Mouse (Mus musculus) forebrain, embryonic 14.5 days (tissue): ENCODE data around the gene Rgsl1. TPM values are rescaled to one million over a fixed set of nuclear protein-coding genes. Genes with fewer than 3 reads are reported as not detected.

Experiments used
- ATAC-seq: fragments of 200-750 bp; cut with Nextera tagmentation; 2 replicates; pipeline ENCODE4 v1.8.0; 2017; ENCODE audit warnings: mild to moderate bottlenecking, moderate library complexity
- DNase-seq: peaks from one replicate; pipeline ENCODE4 v3.0.0-alpha.2; 2015; ENCODE audit warnings: low spot score
- H3K27ac ChIP-seq: fragments of 300-500 bp; sonication (generic); 2 replicates; pipeline ENCODE4 v1.5.1; 2014; ENCODE audit warnings: low read depth, mild to moderate bottlenecking, control low read depth, low read length, moderate library complexity
- H3K27me3 ChIP-seq: fragments of 300-500 bp; sonication (generic); replicated peaks from 2 replicates; pipeline ENCODE4 v1.6.1; 2014; ENCODE audit warnings: low read length, control low read depth, mixed read lengths; ENCODE audit not compliant: control insufficient read depth, insufficient read depth
- H3K36me3 ChIP-seq: fragments of 300-500 bp; sonication (generic); 2 replicates; pipeline ENCODE4 v1.6.1; 2014; ENCODE audit warnings: low read length, control low read depth; ENCODE audit not compliant: control insufficient read depth, insufficient read depth
- H3K4me1 ChIP-seq: fragments of 300-500 bp; sonication (generic); 2 replicates; pipeline ENCODE4 v1.6.1; 2014; ENCODE audit warnings: antibody characterized with exemption, low read length, control low read depth; ENCODE audit not compliant: control insufficient read depth, insufficient read depth
- H3K4me2 ChIP-seq: fragments of 300-500 bp; sonication (generic); 2 replicates; pipeline ENCODE4 v1.6.1; 2014; ENCODE audit warnings: mild to moderate bottlenecking, control low read depth, low read length
- H3K4me3 ChIP-seq: fragments of 300-500 bp; sonication (generic); 2 replicates; pipeline ENCODE4 v1.5.1; 2014; ENCODE audit warnings: low read depth, low read length, control low read depth
- H3K9ac ChIP-seq: fragments of 300-500 bp; sonication (generic); 2 replicates; pipeline ENCODE4 v1.6.1; 2014; ENCODE audit warnings: mild to moderate bottlenecking, low read length, control low read depth, moderate library complexity
- H3K9me3 ChIP-seq: fragments of 300-500 bp; sonication (generic); replicated peaks from 2 replicates; pipeline ENCODE4 v1.6.1; 2016; ENCODE audit warnings: low read length, control low read depth, mixed read lengths; ENCODE audit not compliant: control insufficient read depth
- WGBS: fragments of 180-500 bp; shearing (Covaris S2); extraction: QIAGEN DNeasy Blood & Tissue Kit; methylation state at CpG from one replicate; pipeline ENCODE4 v1.1.7; 2014; 5-methylcytosine and 5-hydroxymethylcytosine counted together
- polyA plus RNA-seq: library from polyadenylated mRNA; unstranded; fragments of >200 nt; fragmentation: Nextera tagmentation; extraction: Ambion mirVana; gene quantifications from 2 replicates; pipeline ENCODE4 v1.2.1, GENCODE M21; 2014

Rgsl1 gene
- polyA plus RNA-seq, 1 experiment from 2014 or later, result 0.34 TPM

- ATAC-seq, result no peak
- H3K4me1 ChIP-seq, result no peaks in the 10 kb centered on the region
- 71% methylated on average over 2 of the region's 2 CpGs for WGBS
- no peaks in the 10 kb centered on the region for H3K9me3 ChIP-seq
- H3K9ac ChIP-seq, result no peak overlapping the region
- no peak overlapping the region for H3K4me3 ChIP-seq
- H3K4me2 ChIP-seq, result no peak overlapping the region
- H3K27ac ChIP-seq, result no peak overlapping the region
- no peak for DNase-seq
- H3K27me3 ChIP-seq, result no peaks in the 10 kb centered on the region
- H3K36me3 ChIP-seq, result no peaks in the 10 kb centered on the region
Observed at GRCm38 (mm10) chr1:153729806-153730205, 114.1 kb downstream of the Rgsl1 start.

Other genes with a start within 250 kb of the Rgsl1 start
- gene Rgs8, start 191.1 kb downstream of the Rgsl1 start, polyA plus RNA-seq, result 14.6 and 15.0 TPM in 2 replicates
- 20.0 and 22.9 TPM in 2 replicates for gene Rgs16, start 103.8 kb downstream of the Rgsl1 start, polyA plus RNA-seq
- 29.9 and 37.3 TPM in 2 replicates for gene Rnasel, start 94.7 kb downstream of the Rgsl1 start, polyA plus RNA-seq
- 0.55 and 0.85 TPM in 2 replicates for gene Teddm1b, start 30.2 kb upstream of the Rgsl1 start, polyA plus RNA-seq
- gene Teddm1a, start 47.6 kb upstream of the Rgsl1 start, polyA plus RNA-seq, result not detected in 2 replicates
- 132 and 137 TPM in 2 replicates for gene Glul, start 55.8 kb upstream of the Rgsl1 start, polyA plus RNA-seq
- 1.1 TPM in 2 replicates for gene Teddm2, start 56.1 kb upstream of the Rgsl1 start, polyA plus RNA-seq